Mouse (Mus musculus) embryonic facial prominence, embryonic 15.5 days (tissue): Measurements from ENCODE around the gene Tcl1. TPM values are rescaled to one million over a fixed set of nuclear protein-coding genes. Genes with fewer than 3 reads are reported as not detected.
"Not testable (repeated sequence)": the region's sequence is repeated elsewhere in the genome, so short reads cannot be mapped to it uniquely, and the experiment has no call there.

ENCODE experiments used
- ATAC-seq: fragments of 200-750 bp; cut with Nextera tagmentation; 2 replicates; pipeline ENCODE4 v1.8.0; 2017; ENCODE audit warnings: low read depth, moderate TSS enrichment; ENCODE audit not compliant: insufficient number of reproducible peaks, low FRiP score, low TSS enrichment
- H3K27ac ChIP-seq: fragments of 300-500 bp; sonication (generic); replicated peaks from 2 replicates; pipeline ENCODE4 v1.5.1; 2015; ENCODE audit warnings: mild to moderate bottlenecking, inconsistent platforms
- H3K27me3 ChIP-seq: fragments of 300-500 bp; sonication (generic); 2 replicates; pipeline ENCODE4 v1.6.1; 2015; ENCODE audit warnings: inconsistent platforms
- H3K36me3 ChIP-seq: fragments of 300-500 bp; sonication (generic); 2 replicates; pipeline ENCODE4 v1.6.1; 2015; ENCODE audit warnings: mild to moderate bottlenecking, inconsistent platforms
- H3K4me1 ChIP-seq: fragments of 300-500 bp; sonication (generic); 2 replicates; pipeline ENCODE4 v1.6.1; 2015; ENCODE audit warnings: inconsistent platforms
- H3K4me2 ChIP-seq: fragments of 300-500 bp; sonication (generic); replicated peaks from 2 replicates; pipeline ENCODE4 v1.6.1; 2015; ENCODE audit warnings: mild to moderate bottlenecking, inconsistent platforms
- H3K4me3 ChIP-seq: fragments of 300-500 bp; sonication (generic); replicated peaks from 2 replicates; pipeline ENCODE4 v1.5.1; 2015; ENCODE audit warnings: mild to moderate bottlenecking, inconsistent platforms
- H3K9ac ChIP-seq: fragments of 300-500 bp; sonication (generic); 2 replicates; pipeline ENCODE4 v1.6.1; 2015; ENCODE audit warnings: inconsistent platforms
- H3K9me3 ChIP-seq: fragments of 300-500 bp; sonication (generic); replicated peaks from 2 replicates; pipeline ENCODE4 v1.6.1; 2016; ENCODE audit warnings: inconsistent platforms
- WGBS: fragments of 180-500 bp; shearing (Covaris S2); methylation state at CpG from one replicate; pipeline ENCODE4 v1.1.7; 2015; 5-methylcytosine and 5-hydroxymethylcytosine counted together
- polyA plus RNA-seq: library from polyadenylated mRNA; unstranded; fragments of >200 nt; fragmentation: Nextera tagmentation; extraction: Ambion mirVana; gene quantifications from 2 replicates; pipeline ENCODE4 v1.2.1, GENCODE M21; 2015

Gene Tcl1
- polyA plus RNA-seq, 1 experiment from 2014 or later: not detected

DNA sequence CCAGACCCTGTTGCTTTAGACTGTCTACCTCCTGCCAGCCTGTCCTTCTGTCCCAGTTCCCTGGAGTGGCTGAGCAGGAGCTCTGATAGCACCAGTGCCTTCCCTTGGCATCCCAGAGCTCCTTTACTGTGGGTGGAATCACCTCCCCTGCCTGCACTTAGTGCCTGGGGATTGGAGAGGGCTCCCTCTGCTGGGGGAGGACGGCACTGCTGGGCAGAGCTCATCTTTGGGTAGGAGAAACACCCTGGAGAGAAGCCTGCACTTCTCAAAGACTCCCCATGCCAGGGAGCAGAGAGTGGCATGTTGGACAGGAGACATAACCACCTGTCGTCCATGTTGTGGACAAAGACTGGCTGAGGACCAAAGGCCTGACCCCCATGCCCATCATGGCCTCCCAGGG lies 48.3 kb downstream of the Tcl1 start:
- H3K27me3 ChIP-seq, H3K4me1 ChIP-seq, H3K36me3 ChIP-seq, H3K9me3 ChIP-seq, H3K9ac ChIP-seq, ATAC-seq, H3K27ac ChIP-seq, H3K4me2 ChIP-seq, H3K4me3 ChIP-seq: not testable (repeated sequence)
- 18% methylated on average over 2 of the region's 2 CpGs for WGBS

DNA sequence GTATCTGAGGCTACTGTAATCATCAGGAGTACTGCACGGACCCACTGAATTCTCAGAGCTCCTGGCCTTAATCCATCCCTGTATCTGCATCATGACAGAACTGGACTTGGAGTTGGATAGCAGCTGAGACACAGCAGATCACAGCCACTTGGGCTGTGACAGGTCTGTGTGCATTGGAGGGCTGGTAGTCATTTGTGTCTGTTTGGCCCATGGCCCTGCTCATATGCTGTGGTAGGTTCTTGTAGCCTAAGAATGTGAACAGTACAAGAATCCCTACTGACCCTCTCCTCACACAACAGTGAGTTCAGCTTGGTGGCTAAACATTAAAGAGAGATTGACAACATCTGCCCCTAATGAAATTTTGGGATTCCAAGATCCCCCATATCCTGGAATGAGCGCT lies 49.2 kb downstream of the Tcl1 start:
- ATAC-seq: no peak
- H3K27ac ChIP-seq: no peak overlapping the region
- no peaks in the 10 kb centered on the region for H3K27me3 ChIP-seq
- H3K4me1 ChIP-seq: no peaks in the 10 kb centered on the region
- no peak overlapping the region for H3K9ac ChIP-seq
- H3K36me3 ChIP-seq: no peaks in the 10 kb centered on the region
- H3K4me3 ChIP-seq: no peak overlapping the region
- H3K4me2 ChIP-seq: no peak overlapping the region
- 88% methylated on average over 2 of the region's 2 CpGs for WGBS
- H3K9me3 ChIP-seq: no peaks in the 10 kb centered on the region

Other genes starting within 250 kb of the Tcl1 start
- gene Syne3, start 213.0 kb downstream of the Tcl1 start, polyA plus RNA-seq: 3.6 and 4.4 TPM in 2 replicates
- gene Glrx5, start 190.1 kb downstream of the Tcl1 start, polyA plus RNA-seq: 152 and 159 TPM in 2 replicates
- not detected in 2 replicates for gene Tcl1b2, start 76.8 kb downstream of the Tcl1 start, polyA plus RNA-seq
- not detected in 2 replicates for gene Tcl1b1, start 63.1 kb downstream of the Tcl1 start, polyA plus RNA-seq
- gene Tcl1b5, start 46.4 kb downstream of the Tcl1 start, polyA plus RNA-seq: not detected in 2 replicates
- gene Tcl1b3, start 31.8 kb downstream of the Tcl1 start, polyA plus RNA-seq: not detected in 2 replicates
- not detected in 2 replicates for gene Tcl1b4, start 20.8 kb downstream of the Tcl1 start, polyA plus RNA-seq
- 0.37 and 0.38 TPM in 2 replicates for gene Tunar, start 111.1 kb upstream of the Tcl1 start, polyA plus RNA-seq
- 1.6 and 1.7 TPM in 2 replicates for gene D430019H16Rik, start 231.1 kb upstream of the Tcl1 start, polyA plus RNA-seq